Mouse (Mus musculus) kidney, adult 11 months (tissue): ENCODE measurements at regions not wholly inside any gene's neighbourhood (a gene's known extent, or its start where the extent isn't known, plus 50 kb on each side); places are given as distances from the start of the nearest gene placed in this dataset.

Experiments used
- DNase-seq: peaks from one replicate; pipeline ENCODE4 v3.0.0; 2022

GRCm38 (mm10) chr4:73283681-73284080 lies 121.2 kb downstream of the Gm11487 start:
- DNase-seq = peak; percentile 10
